Mouse (Mus musculus) G1E (cell line): Measurements from ENCODE around the gene Cd151.

Experiments used
- CTCF ChIP-seq: IDR thresholded peaks from 2 replicates; pipeline ENCODE4 v1.5.1; 2012; ENCODE audit warnings: low read depth, low read length, inconsistent platforms, mixed read lengths
- POLR2AphosphoS5 ChIP-seq: IDR thresholded peaks from 2 replicates; pipeline ENCODE4 v1.6.1; 2012; ENCODE audit warnings: low read depth, low read length, inconsistent platforms; ENCODE audit not compliant: insufficient replicate concordance
- TAL1 ChIP-seq: conservative IDR thresholded peaks from 2 replicates; pipeline ENCODE4 v1.6.1; 2012; ENCODE audit warnings: low read depth, low read length, inconsistent platforms, mixed read lengths

DNA sequence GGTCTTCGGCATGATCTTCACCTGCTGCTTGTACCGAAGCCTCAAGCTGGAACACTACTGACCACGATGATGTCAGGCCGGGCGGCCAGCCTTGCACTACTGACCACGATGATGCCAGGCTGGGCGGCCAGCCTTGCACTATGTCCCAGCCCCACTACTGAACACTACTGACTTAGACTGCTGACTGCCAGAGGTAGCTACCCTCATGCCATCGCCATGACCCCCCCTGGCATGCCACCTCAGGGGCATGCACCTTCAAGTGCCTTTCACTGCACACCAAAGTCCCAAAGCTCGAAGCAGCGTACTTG, 3.4 kb downstream of the Cd151 start:
- TF ChIP-seq POLR2AphosphoS5, result no peak
- TF ChIP-seq TAL1, result no peak
- no peak for TF ChIP-seq CTCF
